Mouse (Mus musculus) hindlimb bud, embryonic 11.5 days (tissue): Measurements from ENCODE around the gene Olfr1469.
"Not testable (repeated sequence)": the region's sequence is repeated elsewhere in the genome, so short reads cannot be mapped to it uniquely, and the experiment has no call there.

Experiments used
- DNase-seq: peaks from one replicate; pipeline ENCODE4 v3.0.0-alpha.2; 2012; ENCODE audit warnings: low read depth, low spot score; ENCODE audit errors: extremely low spot score

Gene Olfr1469

GRCm38 (mm10) chr19:13407549-13407948 is at the start of gene Olfr1469:
Gene Olfr1469 (plus strand): TSS chr19:13407849.
- DNase-seq: no peak

GRCm38 (mm10) chr19:13361936-13362335 is 45.7 kb upstream of the Olfr1469 start, which contains the start of gene Olfr1467:
Gene Olfr1467 (plus strand): TSS chr19:13362236.
- DNase-seq: no peak

GRCm38 (mm10) chr19:13443109-13443508 is 35.5 kb downstream of the Olfr1469 start, which contains the start of gene Olfr1471:
Gene Olfr1471 (plus strand): TSS chr19:13443409.
- not testable (repeated sequence) for DNase-seq

- DNase-seq: no peak
Observed at GRCm38 (mm10) chr19:13455986-13456385, 48.3 kb downstream of the Olfr1469 start, which contains the start of gene Olfr1472. Gene Olfr1472 (minus strand): TSS chr19:13456086.
